Mouse (Mus musculus): ENCODE measurements around the gene Camk2d.

- TF ChIP-seq GATA1 (IDR thresholded peaks at IDR 0.05; ENCODE audit: borderline replicate concordance, low read length) = no peak
- TF ChIP-seq CTCF (IDR thresholded peaks at IDR 0.05; ENCODE audit: low read depth, low read length) = no peak
These were observed 162.3 kb downstream of the Camk2d start for GRCm38 (mm10) chr3:126758398-126758797.

Measured in G1E (cell line).